Mouse (Mus musculus) CH12.LX (cell line): ENCODE data around the gene Chpt1.

ENCODE experiments used
- CHD2 ChIP-seq: IDR thresholded peaks from 2 replicates; pipeline ENCODE4 v1.6.1; 2011; ENCODE audit warnings: low read length, improper control_type of control experiment
- CTCF ChIP-seq, 2 experiments: IDR thresholded peaks in 1 of 2; conservative IDR thresholded peaks in 1 of 2; 2 replicates each; pipeline ENCODE4 v1.5.1; 2011 to 2012; ENCODE audit warnings: low read depth in 2 of 2, low read length in 2 of 2, improper control_type of control experiment in 1 of 2, inconsistent platforms in 1 of 2, mild to moderate bottlenecking in 1 of 2, moderate library complexity in 1 of 2
- E2F4 ChIP-seq: IDR thresholded peaks from 2 replicates; pipeline ENCODE4 v1.6.1; 2011; ENCODE audit warnings: low read depth, low read length, improper control_type of control experiment; ENCODE audit not compliant: insufficient replicate concordance
- POLR2A ChIP-seq: IDR thresholded peaks from 2 replicates; pipeline ENCODE4 v1.6.1; 2011; ENCODE audit warnings: low read depth, mild to moderate bottlenecking, improper control_type of control experiment, low read length
- POLR2AphosphoS2 ChIP-seq: IDR thresholded peaks from 2 replicates; pipeline ENCODE4 v1.6.1; 2011; ENCODE audit warnings: low read depth, low read length, improper control_type of control experiment
- UBTF ChIP-seq: IDR thresholded peaks from 2 replicates; pipeline ENCODE4 v1.6.1; 2012; ENCODE audit warnings: low read depth, mild to moderate bottlenecking, inconsistent platforms, low read length, improper control_type of control experiment, moderate library complexity
- ZC3H11A ChIP-seq: IDR thresholded peaks from 2 replicates; pipeline ENCODE4 v1.6.1; 2012; ENCODE audit warnings: low read depth, mild to moderate bottlenecking, inconsistent platforms, low read length, improper control_type of control experiment

DNA sequence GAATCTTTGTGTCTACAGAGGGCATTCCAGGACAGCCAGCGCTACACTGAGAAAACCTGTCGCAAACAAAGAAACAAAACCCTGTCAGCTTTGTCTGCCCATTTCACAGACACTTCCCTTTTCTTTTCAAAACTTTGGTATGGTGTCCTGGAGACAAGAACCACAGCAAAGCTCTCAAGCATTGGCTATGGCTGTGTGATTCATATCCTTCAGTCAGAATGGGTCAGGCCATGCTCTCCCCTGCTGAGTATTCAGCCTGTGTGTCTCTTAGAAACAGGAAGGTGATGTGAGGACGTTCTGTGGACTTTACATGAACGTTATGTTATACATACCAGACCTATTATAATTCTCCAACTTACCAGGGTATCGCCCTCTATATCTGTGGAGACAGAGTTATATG lies 86.2 kb downstream of the Chpt1 start:
- no peak for TF ChIP-seq CHD2
- no peak for TF ChIP-seq E2F4
- no peak for TF ChIP-seq CTCF (conservative IDR thresholded peaks at IDR 0.05 in 1 of 2, IDR thresholded peaks at IDR 0.05 in 1 of 2; ENCODE audit: low read depth in 2 of 2, low read length in 2 of 2)
- no peak for TF ChIP-seq POLR2A
- TF ChIP-seq ZC3H11A: no peak
- TF ChIP-seq UBTF: no peak
- no peak for TF ChIP-seq POLR2AphosphoS2
